Mouse (Mus musculus) cerebellum, adult 2 months (tissue): Measurements from ENCODE around the gene Naa35. TPM values are rescaled to one million over a fixed set of nuclear protein-coding genes. Genes with fewer than 3 reads are reported as not detected.

Experiments used
- DNase-seq, 2 experiments: peaks; one replicate each; pipeline ENCODE4 v3.0.0; 2021
- H3K27ac ChIP-seq: fragments of 200-500 bp; 2 replicates; pipeline ENCODE4 v1.5.1; 2012; ENCODE audit warnings: low read length, control low read depth, inconsistent platforms; ENCODE audit not compliant: insufficient read depth
- H3K27me3 ChIP-seq: fragments of 200-500 bp; 2 replicates; pipeline ENCODE4 v1.6.1; 2012; ENCODE audit warnings: inconsistent platforms, mild to moderate bottlenecking, low read length, moderate library complexity; ENCODE audit not compliant: control insufficient read depth, insufficient read depth
- H3K4me1 ChIP-seq: fragments of 200-500 bp; 2 replicates; pipeline ENCODE4 v1.6.1; 2011; ENCODE audit warnings: low read length; ENCODE audit not compliant: control insufficient read depth, insufficient read depth
- H3K4me3 ChIP-seq: fragments of 200-500 bp; replicated peaks from 2 replicates; pipeline ENCODE3; 2011; ENCODE audit warnings: mild to moderate bottlenecking, low read depth, low read length, control low read depth; ENCODE audit not compliant: insufficient read depth
- CTCF ChIP-seq: fragments of 200-500 bp; IDR thresholded peaks from 2 replicates; pipeline ENCODE4 v1.5.1; 2011; ENCODE audit warnings: low read depth, mild to moderate bottlenecking, control low read depth, low read length, moderate library complexity, borderline replicate concordance; ENCODE audit not compliant: insufficient read depth
- POLR2A ChIP-seq: fragments of 200-500 bp; IDR thresholded peaks from 2 replicates; pipeline ENCODE4 v1.6.1; 2011; ENCODE audit warnings: low read length, control low read depth, borderline replicate concordance; ENCODE audit not compliant: insufficient read depth
- WGBS: fragments of 180-500 bp; shearing (Covaris S2); methylation state at CpG from one replicate; pipeline ENCODE4 v1.1.7; 2018; 5-methylcytosine and 5-hydroxymethylcytosine counted together
- polyA plus RNA-seq: library from polyadenylated mRNA; depleted of rRNA; stranded (reverse); fragments of >200 nt; gene quantifications from 2 replicates; pipeline ENCODE4 v1.2.3, GENCODE M21; 2012; rRNA removed

Naa35 gene
- polyA plus RNA-seq = 76.9 and 91.6 TPM in 2 replicates

DNA sequence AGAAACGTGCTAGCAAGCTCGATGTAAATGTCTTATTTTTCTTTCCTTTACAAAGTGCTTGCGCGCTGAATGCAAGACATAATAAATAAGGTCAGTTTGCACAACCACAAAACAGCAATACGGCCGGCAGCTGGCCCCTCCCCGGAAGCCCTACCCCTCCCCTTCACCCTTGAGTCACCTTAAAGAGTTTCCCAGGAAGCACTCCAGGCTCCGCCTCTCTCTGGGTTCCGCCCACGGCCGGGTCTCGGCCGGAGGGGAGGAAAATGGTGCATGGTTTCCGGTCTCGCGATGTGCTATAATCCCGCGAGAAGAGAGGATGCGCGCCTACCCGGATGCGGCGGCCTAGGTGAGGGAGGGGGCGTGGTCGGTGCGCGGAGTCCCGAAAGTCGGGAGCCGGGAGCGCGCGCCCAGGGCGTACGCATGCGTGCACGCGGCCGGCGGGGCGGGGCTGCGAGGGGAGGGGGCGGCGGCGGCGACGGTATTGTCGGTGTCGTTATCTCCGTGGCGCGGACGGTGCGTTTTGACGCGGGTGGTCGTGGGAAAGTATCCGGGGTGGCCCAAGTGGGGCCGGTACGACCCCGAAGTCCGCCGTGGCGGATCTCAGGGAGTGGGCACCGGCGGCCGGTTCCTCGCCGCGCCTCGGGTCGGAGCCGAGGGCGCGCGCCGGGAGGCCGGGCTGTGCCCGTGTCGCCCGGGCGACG lies at the start of gene Naa35, which contains the start of gene Agtpbp1:
Gene Naa35 (plus strand): TSS at position 313 of the 701 bp plus-strand sequence.
Gene Agtpbp1 (minus strand): TSS at position 281 of the 701 bp plus-strand sequence.
- Histone ChIP-seq H3K27me3 (no peaks in the 10 kb centered on the region), H3K4me3 (peak within 1 kb of the TSS; percentile 78), H3K27ac (peak within 1 kb of the TSS; percentile 62), H3K4me1 (peaks cover 5% of the 10 kb centered on the region)
- WGBS = under 1% methylated on average over 80 of the region's 83 CpGs
- TF ChIP-seq CTCF (no peak), POLR2A (peak; percentile 89; the same call in 1 of the 2 replicates)
- DNase-seq = peak; percentile 99

DNA sequence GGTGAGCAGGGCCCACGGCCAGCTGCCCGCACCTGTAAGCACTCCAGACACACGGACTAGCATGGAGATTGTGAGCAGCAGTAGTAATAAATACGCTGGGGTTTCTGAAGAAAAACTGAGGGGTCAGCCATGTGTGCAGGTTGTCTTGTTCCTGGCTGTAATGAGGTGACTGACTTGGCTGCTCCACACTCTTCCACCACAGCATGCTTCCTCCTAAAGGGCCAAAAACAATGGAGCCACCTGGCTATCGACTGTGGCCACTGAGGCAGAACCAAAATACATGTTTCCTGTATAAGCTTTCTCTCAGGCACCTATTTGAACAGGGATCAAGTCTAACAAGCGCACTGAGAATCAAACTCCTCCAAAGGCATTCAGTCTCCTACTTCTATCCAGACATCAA lies 49.3 kb upstream of the Naa35 start:
- H3K27ac ChIP-seq = peak overlapping the region; percentile 66
- 7% methylated on average over 6 of the region's 6 CpGs for WGBS
- TF ChIP-seq POLR2A (no peak), CTCF (no peak)

DNA sequence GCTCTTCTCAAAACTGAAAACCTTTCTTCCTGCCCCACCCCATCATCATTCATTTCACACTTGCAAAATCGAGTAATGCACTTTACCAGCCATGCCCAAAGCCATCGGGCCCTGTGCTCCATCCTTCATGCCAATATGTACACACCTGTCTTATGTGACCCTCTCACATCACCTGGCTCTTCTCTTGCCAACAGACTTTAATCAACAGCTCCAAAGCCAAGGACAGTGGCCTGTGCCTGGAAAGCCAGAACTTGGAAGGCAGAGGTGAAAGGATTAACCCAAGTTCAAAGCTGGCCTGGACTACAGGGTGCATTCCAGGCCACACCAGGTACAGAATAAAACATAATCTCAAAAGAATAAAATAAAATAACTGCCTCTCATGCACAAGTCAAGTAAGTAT lies 48.4 kb upstream of the Naa35 start:
- TF ChIP-seq POLR2A (no peak), CTCF (no peak)
- no peak overlapping the region for H3K27ac ChIP-seq
- WGBS = 49% methylated on average over 2 of the region's 2 CpGs
- H3K4me1 ChIP-seq = peaks cover 27% of the 10 kb centered on the region
- DNase-seq = no peak
- no peaks in the 10 kb centered on the region for H3K27me3 ChIP-seq
- no peak overlapping the region for H3K4me3 ChIP-seq

More for the DNA sequence above, 49.3 kb upstream of the Naa35 start:
- Histone ChIP-seq H3K4me1 (peaks cover 27% of the 10 kb centered on the region), H3K4me3 (no peak overlapping the region), H3K27me3 (no peaks in the 10 kb centered on the region)
- peak; percentile 59 to 82 for DNase-seq

DNA sequence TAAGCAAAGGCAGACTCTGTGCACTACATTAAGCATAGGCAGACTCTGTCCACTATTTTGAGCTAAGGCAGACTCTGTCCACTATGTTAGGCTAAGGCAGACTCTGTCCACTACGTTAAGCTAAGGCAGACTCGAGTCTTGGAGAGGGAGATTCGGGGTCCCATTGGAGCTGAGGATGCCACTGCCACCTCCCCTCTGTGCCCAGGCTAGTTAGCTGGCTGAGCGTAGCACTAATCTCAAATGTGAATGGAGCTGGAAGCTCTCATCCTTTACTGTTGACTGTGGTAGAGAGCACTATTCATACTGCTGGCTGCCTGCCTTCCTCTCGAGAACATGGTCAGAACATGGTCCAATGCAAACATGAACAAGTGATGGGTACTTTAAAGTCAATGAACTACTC lies 46.4 kb upstream of the Naa35 start:
- no peaks in the 10 kb centered on the region for H3K27me3 ChIP-seq
- no peak overlapping the region for H3K4me3 ChIP-seq
- H3K27ac ChIP-seq = no peak overlapping the region
- H3K4me1 ChIP-seq = peaks cover 29% of the 10 kb centered on the region
- no peak for DNase-seq
- 79% methylated on average over 5 of the region's 5 CpGs for WGBS
- no peak for TF ChIP-seq CTCF
- TF ChIP-seq POLR2A = no peak

DNA sequence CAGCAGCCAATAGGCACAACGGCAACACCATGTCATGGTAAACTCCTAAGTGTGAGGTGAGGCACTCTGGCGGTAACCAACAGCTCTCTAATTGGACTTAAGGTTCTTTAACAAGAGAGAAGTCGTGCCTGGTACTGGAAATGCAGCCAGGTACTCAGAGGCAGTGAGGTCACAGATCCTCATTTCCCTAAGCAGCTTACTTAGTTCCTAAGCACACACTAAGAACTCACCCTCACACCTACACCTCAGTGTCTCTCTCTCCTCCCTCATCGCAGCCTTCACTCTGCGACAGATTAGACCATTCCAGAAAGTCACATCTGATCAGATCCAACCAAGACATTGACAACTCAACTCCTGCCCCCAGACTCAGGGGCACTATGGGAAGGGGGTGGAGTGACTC lies 45.0 kb upstream of the Naa35 start:
- 77% methylated on average over 5 of the region's 5 CpGs for WGBS
- Histone ChIP-seq H3K4me1 (peaks cover 27% of the 10 kb centered on the region), H3K4me3 (no peak overlapping the region), H3K27me3 (no peaks in the 10 kb centered on the region), H3K27ac (no peak overlapping the region)
- TF ChIP-seq CTCF = no peak
- TF ChIP-seq POLR2A = no peak
- DNase-seq = no peak

DNA sequence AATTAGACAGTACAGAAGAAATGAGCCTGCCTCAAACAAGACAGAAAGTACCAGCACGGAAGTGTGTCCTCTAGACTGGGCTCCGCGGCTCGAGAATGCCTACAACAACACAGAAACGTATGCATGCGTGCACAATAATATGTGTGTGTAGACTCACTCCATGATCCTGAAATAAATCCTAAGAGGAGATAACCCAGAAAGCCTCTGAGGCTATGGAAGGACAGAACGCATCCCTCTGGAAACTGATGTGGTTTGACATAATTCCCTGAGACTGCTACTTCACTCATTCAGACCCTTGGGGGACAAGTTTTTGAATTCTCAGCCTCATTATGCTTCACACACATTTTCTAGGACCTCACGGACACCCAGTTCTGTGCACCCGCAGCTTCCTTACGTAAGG lies 42.6 kb upstream of the Naa35 start:
- no peaks in the 10 kb centered on the region for H3K27me3 ChIP-seq
- H3K4me3 ChIP-seq = no peak overlapping the region
- no peak overlapping the region for H3K27ac ChIP-seq
- TF ChIP-seq CTCF = no peak
- no peak for TF ChIP-seq POLR2A
- peaks cover 30% of the 10 kb centered on the region for H3K4me1 ChIP-seq
- no peak for DNase-seq
- 81% methylated on average over 10 of the region's 10 CpGs for WGBS

DNA sequence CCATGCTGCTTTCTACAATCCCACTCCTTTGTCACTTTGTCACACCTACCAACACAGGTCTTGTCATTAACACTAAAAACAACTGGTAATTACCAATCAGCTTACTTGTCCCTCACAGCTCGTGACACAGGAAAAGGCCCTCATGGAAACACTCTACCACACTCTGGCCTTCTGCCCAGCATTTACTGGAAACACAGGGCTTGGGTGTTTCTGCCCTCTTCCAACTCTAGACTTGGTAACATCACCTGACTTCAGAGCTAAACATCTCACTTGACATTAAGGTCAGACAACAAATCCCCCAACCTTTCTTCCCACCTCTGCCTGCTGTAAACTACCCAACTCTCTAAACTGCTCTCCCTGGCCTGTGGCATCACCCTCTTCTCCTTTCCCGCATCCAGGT lies 38.0 kb upstream of the Naa35 start:
- H3K4me1 ChIP-seq = peaks cover 46% of the 10 kb centered on the region
- no peak overlapping the region for H3K4me3 ChIP-seq
- TF ChIP-seq CTCF = no peak
- no peak for TF ChIP-seq POLR2A
- H3K27me3 ChIP-seq = no peaks in the 10 kb centered on the region
- DNase-seq = no peak
- no peak overlapping the region for H3K27ac ChIP-seq
- 47% methylated on average over 2 of the region's 2 CpGs for WGBS

DNA sequence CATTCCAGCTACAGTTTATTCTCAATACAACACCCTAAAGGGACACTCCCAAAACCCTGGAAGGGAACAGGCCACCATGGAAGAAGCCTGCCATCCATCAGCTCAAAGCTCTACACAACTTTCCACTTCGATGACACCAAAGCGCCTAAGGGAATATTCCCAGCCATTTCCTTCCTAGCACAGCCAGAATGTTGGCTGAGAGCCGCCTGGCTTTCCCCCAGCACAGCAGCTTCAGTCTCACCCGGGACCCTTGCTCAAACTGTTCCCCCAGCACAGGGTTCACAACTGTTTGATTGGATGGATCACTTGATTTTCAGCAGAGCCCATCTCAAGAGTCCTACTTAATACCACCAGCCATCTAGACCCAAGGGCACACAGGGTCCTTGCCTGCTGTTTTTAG lies 37.3 kb upstream of the Naa35 start:
- WGBS = 10% methylated on average over 4 of the region's 4 CpGs
- no peak overlapping the region for H3K27ac ChIP-seq
- H3K4me3 ChIP-seq = no peak overlapping the region
- no peak for DNase-seq
- TF ChIP-seq CTCF (no peak), POLR2A (no peak)
- no peaks in the 10 kb centered on the region for H3K27me3 ChIP-seq
- peaks cover 45% of the 10 kb centered on the region for H3K4me1 ChIP-seq
